Mouse (Mus musculus) liver, postnatal 0 days (tissue): ENCODE results near the gene Sh2b3.

Experiments used
- CTCF ChIP-seq: sonication (generic); IDR thresholded peaks from 2 replicates; pipeline ENCODE4 v1.5.1; 2016; ENCODE audit warnings: antibody characterized with exemption, low read depth
- EP300 ChIP-seq: IDR thresholded peaks from 2 replicates; pipeline ENCODE4 v1.6.1; 2016; ENCODE audit warnings: antibody characterized with exemption, low read depth, mild to moderate bottlenecking

- TF ChIP-seq CTCF = no peak
- TF ChIP-seq EP300 = no peak
These were observed 15.9 kb downstream of the Sh2b3 start for GRCm38 (mm10) chr5:121821552-121821951.
